Mouse (Mus musculus): ENCODE measurements around the gene Zfp704. TPM values are rescaled to one million over a fixed set of nuclear protein-coding genes. Genes with fewer than 3 reads are reported as not detected.

Zfp704 gene
- 6.7 and 8.7 TPM in 2 replicates for polyA plus RNA-seq (2012; rRNA removed)

DNA sequence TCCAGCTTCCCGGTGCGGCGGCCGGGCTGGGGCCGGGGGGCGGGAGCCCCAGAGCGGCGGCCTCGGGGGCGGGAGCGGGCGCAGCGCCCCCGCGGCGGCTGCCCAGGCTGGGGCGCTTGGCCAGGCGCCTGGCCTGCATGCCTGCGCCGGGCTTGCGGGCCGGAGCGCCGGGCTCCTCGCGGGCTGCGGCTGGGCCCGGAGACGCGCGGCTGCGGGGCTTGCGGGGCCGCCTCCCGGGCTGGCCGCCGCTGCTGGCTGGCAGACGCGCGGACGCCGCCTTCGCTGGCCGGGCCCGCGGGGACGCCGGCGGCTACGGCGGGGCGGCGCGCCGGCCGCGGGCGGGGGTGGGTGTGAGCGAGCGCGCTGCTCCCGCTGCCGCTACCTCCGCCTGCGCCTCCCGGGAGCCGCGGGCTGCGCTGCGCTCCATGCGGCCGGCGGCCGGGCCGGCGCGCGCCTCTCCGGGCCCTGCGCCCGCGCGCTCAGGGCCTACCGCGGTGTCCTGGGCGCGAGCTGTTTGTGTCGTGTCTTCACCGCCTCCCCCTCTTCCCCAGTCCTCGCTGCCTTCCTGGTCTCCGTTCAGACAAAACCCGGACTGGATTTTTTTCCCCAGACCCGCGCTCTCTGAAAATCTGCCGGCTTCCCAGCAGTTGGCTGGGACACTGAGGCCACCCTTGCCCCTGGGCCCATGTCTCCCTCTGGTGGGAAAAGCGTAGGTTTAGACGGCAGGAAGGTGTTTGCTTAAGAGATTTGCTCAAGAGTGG is at the start of gene Zfp704:
Zfp704 (minus strand) TSS at position 505 of the 761 bp plus-strand sequence.
- no peak for DNase-seq (ENCODE audit: low read depth)

DNA sequence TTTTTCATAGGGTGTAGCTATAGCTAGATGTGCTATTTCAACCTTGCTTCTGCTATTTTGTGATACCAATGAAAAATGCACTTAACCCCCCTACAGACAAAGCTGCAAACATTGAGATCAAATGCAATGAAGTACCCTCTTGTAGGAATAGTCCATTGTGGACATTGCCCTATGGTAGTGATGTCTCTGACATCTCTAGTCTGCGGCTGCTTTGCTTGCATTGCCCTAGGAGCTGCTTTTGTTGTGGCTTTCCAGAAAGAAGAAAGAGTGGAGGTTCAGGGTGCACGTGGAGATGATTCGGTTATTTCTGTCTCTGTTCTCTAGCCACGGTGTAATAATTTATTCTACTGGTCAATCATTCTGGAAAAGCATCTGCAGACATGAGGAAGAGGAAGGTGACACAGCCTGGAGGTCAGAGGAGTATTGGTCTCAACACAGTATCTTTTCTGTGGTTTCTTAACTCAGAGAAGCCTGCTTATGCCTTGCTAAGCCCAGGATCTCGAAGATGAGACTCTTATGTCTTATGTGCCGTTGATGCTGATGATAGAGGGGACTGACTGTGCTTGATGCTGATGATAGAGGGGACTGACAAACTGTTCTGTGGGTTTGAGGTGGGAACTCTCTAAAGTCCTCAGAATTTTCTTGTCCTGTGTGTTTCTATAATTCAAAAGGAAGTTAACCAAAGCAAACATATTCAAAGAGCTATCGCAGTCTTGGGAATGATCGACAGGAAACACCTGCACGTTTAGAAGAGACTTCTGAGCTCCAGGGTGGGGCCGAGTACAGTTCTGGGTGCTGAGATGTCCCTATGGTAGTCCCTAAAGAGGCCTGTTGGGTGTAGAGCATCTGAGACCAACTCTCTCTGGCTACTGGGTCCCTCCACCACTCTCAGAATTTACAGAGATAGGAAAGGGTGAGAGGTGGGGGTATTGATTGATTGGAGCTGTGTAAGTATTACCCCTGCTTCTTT is 23.4 kb upstream of the Zfp704 start:
- no peak for DNase-seq (ENCODE audit: low read depth)

DNA sequence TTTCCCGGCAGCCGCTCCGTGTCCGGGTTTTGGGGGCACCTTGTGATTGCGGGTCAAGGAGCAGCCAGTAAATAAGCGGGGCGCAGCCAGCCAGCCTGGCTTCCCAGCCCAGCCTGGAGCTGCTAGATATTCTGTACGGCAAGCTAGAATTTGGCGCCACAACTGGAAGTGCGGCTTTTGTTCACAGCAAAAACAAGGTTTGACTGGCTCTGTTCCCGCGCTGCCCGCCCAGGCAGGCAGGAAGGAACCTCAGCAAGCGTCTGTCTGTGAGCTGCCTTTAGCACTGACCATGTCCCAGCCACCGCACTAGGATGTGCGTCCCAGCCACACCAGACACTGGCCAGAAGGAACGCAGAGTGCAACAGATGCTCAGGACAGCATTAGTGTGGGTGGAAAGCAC is 20.1 kb upstream of the Zfp704 start:
- DNase-seq (ENCODE audit: low read depth) = peak; percentile 20

DNA sequence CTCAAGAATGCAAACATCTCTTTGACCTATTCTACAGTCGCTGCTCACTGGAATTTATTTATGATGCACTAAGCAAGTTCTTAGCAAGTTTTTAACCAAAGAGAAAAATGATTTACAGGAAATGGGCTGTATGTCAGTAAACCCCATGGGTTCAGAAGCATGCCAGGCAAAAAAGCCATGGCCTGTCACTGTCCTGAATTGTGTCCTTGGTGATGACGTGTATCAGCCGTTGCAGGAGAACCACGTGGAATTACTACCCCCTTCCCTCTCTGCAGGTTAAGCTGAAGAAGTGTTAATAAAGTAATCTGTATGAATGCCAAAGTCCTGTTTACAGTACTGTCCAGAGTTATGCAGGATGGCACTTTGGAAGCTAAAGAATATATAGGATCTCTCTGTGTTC is 18.2 kb upstream of the Zfp704 start:
- no peak for DNase-seq (ENCODE audit: low read depth)

DNA sequence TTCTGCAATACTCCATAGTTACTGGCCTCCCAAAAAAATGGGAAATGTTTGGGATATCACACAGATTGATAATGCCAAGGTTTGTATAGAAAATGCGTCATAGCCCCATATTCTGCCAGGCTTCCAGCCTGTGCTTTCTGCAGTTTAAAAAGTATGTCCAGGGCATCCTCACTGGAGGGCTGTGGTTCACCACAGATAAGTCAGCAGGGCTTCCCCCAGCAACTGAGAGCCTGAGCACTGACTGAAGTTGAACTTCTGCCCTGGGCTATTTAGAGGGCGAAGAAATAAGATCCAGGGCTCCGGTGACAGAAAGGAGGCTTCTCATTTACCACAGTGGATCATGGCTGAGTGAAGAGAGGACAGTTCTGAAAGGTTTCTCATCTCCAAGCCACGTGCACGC is 16.3 kb upstream of the Zfp704 start:
- DNase-seq (ENCODE audit: low read depth) = no peak

GRCm38 (mm10) chr3:9620611-9621010 is 10.7 kb upstream of the Zfp704 start:
- DNase-seq (ENCODE audit: low read depth) = no peak

DNA sequence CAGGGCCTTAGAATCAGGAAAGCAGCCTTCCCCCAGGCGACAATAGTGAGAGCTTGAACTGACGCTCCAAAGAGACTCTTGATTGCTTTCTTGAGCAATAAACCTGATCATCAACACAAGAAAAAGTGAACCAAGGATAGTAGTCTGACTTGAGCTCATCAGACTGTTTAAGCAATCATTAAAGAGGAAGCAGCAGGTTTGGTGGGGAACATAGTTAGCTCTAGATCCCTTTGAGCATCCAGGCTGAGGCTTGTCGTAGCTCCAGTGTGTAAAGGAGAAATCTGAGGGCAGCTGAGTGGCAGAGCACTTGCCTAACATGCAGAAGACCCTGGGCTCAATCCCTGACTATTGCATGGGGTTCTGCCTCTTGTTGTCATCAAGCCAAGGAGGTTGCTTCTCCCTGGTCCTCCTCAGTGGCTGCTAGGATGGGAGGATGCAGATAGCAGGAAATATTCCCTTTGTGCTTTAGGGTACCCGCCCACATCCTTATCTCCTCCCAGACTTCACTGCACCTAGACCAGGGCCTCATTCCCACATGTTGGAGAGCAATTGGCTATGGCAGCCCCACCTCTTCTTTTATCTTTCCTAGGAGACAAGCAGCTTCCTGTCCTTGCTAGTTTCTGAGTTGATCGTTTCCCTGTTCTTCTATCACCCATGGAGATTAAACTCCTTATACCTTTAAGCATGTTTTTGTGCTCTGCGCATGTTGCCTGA is 9.8 kb upstream of the Zfp704 start:
- no peak for DNase-seq (ENCODE audit: low read depth)

DNA sequence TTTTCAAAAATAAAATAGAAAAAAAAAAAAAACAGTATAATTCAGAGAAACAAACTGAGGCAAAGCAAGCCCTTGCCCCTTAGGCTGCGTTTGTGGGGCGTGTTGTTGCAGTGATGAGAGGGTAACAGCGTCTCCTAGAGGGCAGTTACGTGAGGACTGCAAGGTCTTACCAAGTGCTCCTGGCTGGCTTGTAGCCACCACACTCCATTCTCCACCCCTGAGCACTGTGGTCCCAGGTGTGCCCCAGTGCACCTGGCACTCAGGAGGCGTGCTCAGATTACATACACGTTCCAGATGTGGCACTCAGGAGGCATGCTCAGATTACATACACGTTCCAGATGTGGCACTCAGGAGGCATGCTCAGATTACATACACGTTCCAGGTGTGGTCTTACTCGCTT is 7.2 kb upstream of the Zfp704 start:
- DNase-seq (ENCODE audit: low read depth) = no peak

GRCm38 (mm10) chr3:9614676-9615075 is 4.8 kb upstream of the Zfp704 start:
- no peak for DNase-seq (ENCODE audit: low read depth)

- no peak for DNase-seq (ENCODE audit: low read depth)
Measured at GRCm38 (mm10) chr3:9614011-9614410, 4.1 kb upstream of the Zfp704 start.

GRCm38 (mm10) chr3:9611226-9611625 is 1.3 kb upstream of the Zfp704 start:
- no peak for DNase-seq (ENCODE audit: low read depth)

GRCm38 (mm10) chr3:9610426-9610825 is 541 bp upstream of the Zfp704 start:
- no peak for DNase-seq (ENCODE audit: low read depth)

- no peak for DNase-seq (ENCODE audit: low read depth)
Measured at GRCm38 (mm10) chr3:9608906-9609580, 842 bp downstream of the Zfp704 start.

- no peak for DNase-seq (ENCODE audit: low read depth)
Measured at GRCm38 (mm10) chr3:9608441-9608905, 1.4 kb downstream of the Zfp704 start.

DNA sequence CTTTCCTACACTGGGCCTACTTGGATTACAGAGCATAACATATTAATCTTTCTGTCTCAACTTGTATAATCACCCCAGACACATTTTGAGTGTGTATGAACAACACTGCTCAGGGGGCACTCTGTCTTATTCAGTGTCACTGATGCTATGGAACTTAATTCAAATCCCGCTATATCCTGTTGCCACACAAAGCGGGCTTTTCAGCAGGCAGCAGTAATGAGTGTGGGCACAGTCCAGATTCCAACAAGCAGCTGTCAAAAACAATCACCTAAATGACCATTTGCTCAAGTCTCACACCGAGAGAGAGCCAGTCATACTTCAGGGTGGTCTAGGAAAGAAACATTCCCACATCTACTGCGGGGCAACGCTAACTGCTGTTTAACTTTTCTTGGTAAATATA is 2.2 kb downstream of the Zfp704 start:
- no peak for DNase-seq (ENCODE audit: low read depth)

GRCm38 (mm10) chr3:9605784-9606706 is 3.8 kb downstream of the Zfp704 start:
- no peak for DNase-seq (ENCODE audit: low read depth)

DNA sequence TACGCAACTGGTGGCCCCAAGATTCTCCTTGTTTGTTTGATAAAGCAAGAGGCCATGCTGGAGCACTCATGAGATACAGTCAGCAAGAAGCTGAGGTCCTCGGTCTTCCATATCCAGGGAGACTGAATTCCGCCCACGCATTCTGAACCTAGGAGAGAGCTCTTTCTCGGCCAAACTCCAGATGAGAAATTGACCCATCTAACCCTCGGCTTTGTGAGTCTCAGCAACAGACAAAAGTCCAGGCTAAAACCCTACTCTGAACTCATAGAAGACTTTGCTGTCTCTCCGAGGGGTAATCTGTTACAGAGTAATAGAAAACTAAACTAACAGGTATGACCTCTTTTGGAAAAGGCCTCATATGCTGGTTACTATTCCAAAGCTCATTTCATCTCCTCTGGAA is 4.9 kb downstream of the Zfp704 start:
- no peak for DNase-seq (ENCODE audit: low read depth)

- DNase-seq (ENCODE audit: low read depth) = no peak
Measured at GRCm38 (mm10) chr3:9603866-9604265, 6.0 kb downstream of the Zfp704 start.

DNA sequence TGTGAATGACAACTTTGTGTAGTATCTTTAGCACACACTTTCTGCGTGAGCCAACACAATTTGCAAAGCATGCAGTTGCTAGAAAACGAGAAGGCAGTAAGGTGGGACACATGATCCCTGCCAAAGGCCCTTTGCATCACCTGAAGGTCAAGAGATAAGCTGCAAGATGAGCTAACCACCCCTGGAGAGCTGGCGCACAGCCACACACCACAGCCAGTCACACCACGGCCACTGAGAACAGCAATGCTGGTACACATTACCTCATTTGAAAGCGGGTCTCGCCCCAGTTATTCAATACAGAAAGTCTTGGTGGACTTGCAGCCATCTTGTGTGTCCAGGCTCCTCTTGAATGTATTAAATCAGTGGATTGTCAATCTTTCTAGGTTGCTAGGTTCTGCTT is 9.3 kb downstream of the Zfp704 start:
- DNase-seq (ENCODE audit: low read depth) = no peak

DNA sequence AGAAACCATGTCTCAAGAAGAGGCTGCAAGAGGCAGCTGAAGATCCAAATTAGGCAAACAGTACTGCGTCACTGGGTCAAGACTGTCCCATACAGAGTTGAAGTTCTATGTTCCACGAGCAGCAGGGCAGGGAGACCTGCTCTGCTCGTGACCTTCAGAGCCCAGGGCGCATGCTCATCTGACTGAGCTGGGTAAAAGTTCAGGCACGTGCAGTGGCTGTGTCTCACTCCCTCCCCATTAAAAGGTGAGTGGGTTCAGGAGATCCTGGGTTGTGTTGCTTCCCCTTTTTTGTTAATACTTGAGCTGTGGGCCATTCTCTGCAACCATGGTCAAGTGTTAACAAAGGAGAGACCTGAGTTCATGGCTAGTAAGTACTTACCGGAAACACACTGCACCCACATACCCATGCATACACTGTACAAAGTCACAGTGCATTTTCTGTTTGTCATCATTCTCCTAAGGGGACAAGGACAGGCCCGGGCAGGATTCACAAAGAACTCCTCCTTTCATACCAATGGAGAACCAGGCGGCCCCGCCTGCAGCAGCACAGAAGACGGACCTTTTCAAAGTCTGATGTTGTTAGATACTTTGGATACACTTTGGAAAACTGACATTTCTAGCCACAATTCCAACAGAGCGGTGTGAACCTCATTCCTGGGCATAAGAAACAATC is 10.0 kb downstream of the Zfp704 start:
- DNase-seq (ENCODE audit: low read depth) = no peak

All from gonadal fat pad, adult 2 months (tissue).